Mouse (Mus musculus): ENCODE data around the gene H2-T24.

DNA sequence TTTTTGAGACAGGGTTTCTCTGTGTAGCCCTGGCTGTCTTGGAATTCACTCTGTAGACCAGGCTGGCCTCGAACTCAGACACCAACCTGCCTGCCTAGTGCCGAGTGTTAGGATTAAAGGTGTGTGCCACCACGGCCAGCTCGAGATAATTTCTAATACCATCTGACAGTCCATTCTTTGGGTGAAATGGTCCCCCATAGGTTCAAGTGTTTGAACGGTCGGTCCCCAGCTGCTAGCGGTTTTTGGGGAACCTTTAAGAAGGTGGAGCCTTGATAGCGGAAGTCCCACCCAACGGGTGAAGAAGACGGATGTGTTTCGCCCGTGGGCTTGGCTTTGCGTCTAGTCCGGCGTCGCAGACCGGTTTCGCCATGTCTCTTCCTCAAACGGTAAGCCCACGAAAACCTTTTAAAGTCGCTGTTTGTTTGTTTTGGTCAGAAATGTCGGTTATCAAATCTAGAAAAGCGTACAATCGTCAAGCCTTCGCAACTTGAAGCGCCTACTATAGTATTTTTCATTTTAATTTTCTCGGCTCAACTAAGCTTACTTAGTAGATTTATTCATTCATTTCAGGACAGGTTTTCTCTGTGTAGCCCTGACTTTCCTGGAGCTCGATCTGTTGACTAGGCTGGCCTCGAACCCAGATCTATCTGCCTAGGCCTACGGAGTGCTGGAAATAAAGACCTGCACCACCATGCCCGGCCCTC lies 26.0 kb downstream of the H2-T24 start:
- no peak for TF ChIP-seq CTCF (IDR thresholded peaks at IDR 0.05; ENCODE audit: low read depth)
- no peak for TF ChIP-seq EP300 (IDR thresholded peaks at IDR 0.05; ENCODE audit: low read depth)
